In the genomic region with DNA sequence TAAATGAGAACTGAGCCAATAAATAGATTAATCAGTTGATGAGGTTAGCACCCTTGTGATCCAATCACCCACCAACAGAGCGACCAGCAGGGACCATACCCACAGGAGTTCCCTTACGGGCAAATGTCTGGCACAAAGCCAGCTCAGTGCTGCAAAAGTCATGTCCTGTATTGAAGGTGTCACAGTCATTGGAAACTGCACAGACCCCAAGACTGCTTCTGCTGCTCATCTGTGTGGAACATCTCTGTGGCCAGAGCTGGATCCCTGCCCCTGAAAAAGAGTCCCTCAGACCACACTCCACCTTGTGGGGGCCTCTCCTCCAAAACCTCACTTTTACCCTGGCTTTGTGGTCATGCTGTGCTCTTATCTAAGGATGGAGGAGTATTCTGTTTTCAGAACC, we compare ENCODE assay signal across 23 mouse cellular contexts.
A peak's percentile ranks its signal among the peaks of the same experiment; 100 is the strongest.
DNase-seq lines count a peak whose midpoint lies in the region; ATAC-seq lines count a peak whose summit lies in the region.
"Had no signal": no experiment of that assay in that cellular context is flagged by ENCODE, and none has a peak within 500 bp of the region (broad histone marks: within the 10 kb centered on the region; RNA-seq: fewer than 3 reads in every experiment).

No protein-coding gene starts in this region.

- peaks cover 55 to 94% of the 10 kb centered on the region in 2 experiments for H3K4me1 ChIP-seq in heart, embryonic 14.5 days (ENCODE audit: control insufficient read depth in 2 of 2, insufficient read depth in 2 of 2, low read length in 2 of 2)

- H3K4me2 ChIP-seq in heart, embryonic 14.5 days (ENCODE audit: low read length): no peak overlapping the region
- H3K4me2 ChIP-seq: embryonic facial prominence, embryonic 13.5 days; hindbrain, embryonic 14.5 days; liver, embryonic 13.5 days; midbrain, embryonic 13.5 days; stomach, embryonic 15.5 days had no signal

- no peaks in the 10 kb centered on the region for H3K27me3 ChIP-seq in heart, embryonic 14.5 days (ENCODE audit: control insufficient read depth, insufficient read depth, low read length)
- H3K27me3 ChIP-seq: embryonic facial prominence, embryonic 13.5 days; liver, embryonic 13.5 days; midbrain, embryonic 13.5 days; stomach, embryonic 15.5 days had no signal

- no peak for ATAC-seq in heart, embryonic 14.5 days (ENCODE audit: insufficient number of reproducible peaks, insufficient read depth, low FRiP score, low read depth)
- ATAC-seq: forebrain, postnatal 0 days; intestine, postnatal 0 days; midbrain, embryonic 13.5 days had no signal

- H3K36me3 ChIP-seq in heart, embryonic 14.5 days (ENCODE audit: control insufficient read depth, insufficient read depth, low read length): no peaks in the 10 kb centered on the region
- H3K36me3 ChIP-seq: embryonic facial prominence, embryonic 13.5 days; liver, embryonic 13.5 days; midbrain, embryonic 13.5 days; stomach, embryonic 15.5 days had no signal

- 8% methylated on average over 2 of the region's 2 CpGs for WGBS in heart, embryonic 14.5 days

- 0 out of 2 replicates have a peak overlapping the region, but pooled peaks have one; percentile 19 for H3K9ac ChIP-seq in heart, embryonic 14.5 days (ENCODE audit: low read length)
- H3K9ac ChIP-seq: embryonic facial prominence, embryonic 13.5 days; forebrain, postnatal 0 days; hindbrain, embryonic 14.5 days; liver, embryonic 13.5 days; midbrain, embryonic 13.5 days; stomach, embryonic 15.5 days had no signal

- peak; percentile 45 for DNase-seq in adrenal gland, postnatal 14 days
- DNase-seq in adrenal gland, adult 18-20 months (ENCODE audit: low spot score in 2 of 2): no peak
- DNase-seq in retina, postnatal 1 day: peak; percentile 24
- no peak for DNase-seq in retina, embryonic 14.5 days (ENCODE audit: low spot score)
- no peak for DNase-seq in urinary bladder, postnatal 14 days (ENCODE audit: low spot score)
- no peak for DNase-seq in cerebellum, adult 8-10 months
- DNase-seq: adrenal gland, adult 2 months; cerebellum, adult 11-12 months; forebrain, postnatal 0 days; gastrocnemius, adult 2 months; kidney, postnatal 10 days; left cerebral cortex, postnatal 4 days; liver, embryonic 13.5 days; spleen, adult 18-20 months; thymus, postnatal 14 days had no signal

- H3K27ac ChIP-seq in heart, embryonic 14.5 days (replicated peaks in 1 of 2; ENCODE audit: control insufficient read depth in 1 of 2, insufficient read depth in 1 of 2, low read depth in 2 of 2, low read length in 2 of 2): peak overlapping the region; percentile 21 to 96
- H3K27ac ChIP-seq: embryonic facial prominence, embryonic 13.5 days; gastrocnemius, adult 2 months; hindbrain, embryonic 14.5 days; layer of hippocampus, adult 2 months; liver, embryonic 13.5 days; midbrain, embryonic 13.5 days; stomach, embryonic 15.5 days had no signal

- H3K4me3 ChIP-seq in heart, embryonic 14.5 days (ENCODE audit: control insufficient read depth in 1 of 2, insufficient read depth in 1 of 2, low read depth in 1 of 2, low read length in 2 of 2): no peak overlapping the region
- H3K4me3 ChIP-seq: embryonic facial prominence, embryonic 13.5 days; gastrocnemius, adult 2 months; layer of hippocampus, adult 2 months; liver, embryonic 13.5 days; midbrain, embryonic 13.5 days; myocyte; stomach, embryonic 15.5 days had no signal

- H3K9me3 ChIP-seq in heart, embryonic 14.5 days (ENCODE audit: control insufficient read depth, low read length): no peaks in the 10 kb centered on the region
- H3K9me3 ChIP-seq: embryonic facial prominence, embryonic 13.5 days; liver, embryonic 13.5 days; midbrain, embryonic 13.5 days; stomach, embryonic 15.5 days had no signal

Comparison
In these comparisons a context has a peak if more than half of its experiments do, and no peak if none do; other contexts are left out.
1. DNase-seq: peak in adrenal gland, postnatal 14 days (single experiment) and retina, postnatal 1 day (single experiment); none in adrenal gland, adult 18-20 months (0 of 2), retina, embryonic 14.5 days (single experiment), urinary bladder, postnatal 14 days (single experiment) and cerebellum, adult 8-10 months (single experiment).